Mouse (Mus musculus): ENCODE data around the gene Agxt2.

Agxt2 gene

GRCm38 (mm10) chr15:10421138-10421784, 62.9 kb downstream of the Agxt2 start:
- ChIA-PET POLR2A (no interaction called here), CTCF (interaction anchor here in 1 of 4 experiments (1.1 kb wide), 1 partner anchor 1832 kb away, joined by 3 read pairs; no protein-coding TSS in a partner anchor)

GRCm38 (mm10) chr15:10421785-10422144, 63.4 kb downstream of the Agxt2 start:
- ChIA-PET CTCF (interaction anchor here in 1 of 4 experiments (1.1 kb wide), 1 partner anchor 1832 kb away, joined by 3 read pairs; no protein-coding TSS in a partner anchor), POLR2A (no interaction called here)

- POLR2A ChIA-PET = interaction anchor here in 2 of 4 experiments (0.9 to 1.7 kb wide), 2 partner anchors 60 kb away, joined by 3 to 5 read pairs; partner anchors contain the start of genes Brix1 (in 2 of the 2) and Rad1 (in 2 of the 2)
- CTCF ChIA-PET = no interaction called here
These were observed 67.8 kb downstream of the Agxt2 start for GRCm38 (mm10) chr15:10426124-10426523.

- CTCF ChIA-PET = no interaction called here
- POLR2A ChIA-PET = no interaction called here
These were observed 68.4 kb downstream of the Agxt2 start for GRCm38 (mm10) chr15:10426545-10427266.

GRCm38 (mm10) chr15:10436893-10437292, 78.6 kb downstream of the Agxt2 start:
- POLR2A ChIA-PET = interaction anchor here in 2 of 4 experiments (0.5 to 2.3 kb wide), 2 partner anchors 12 to 544 kb away, joined by 3 to 6 read pairs; partner anchors contain the start of gene Amacr (in 1 of the 2)
- CTCF ChIA-PET = no interaction called here

GRCm38 (mm10) chr15:10439963-10440362, 81.6 kb downstream of the Agxt2 start:
- ChIA-PET CTCF (no interaction called here), POLR2A (interaction anchor here in 2 of 4 experiments (0.8 to 1.2 kb wide), 2 partner anchors 30 kb away, joined by 3 read pairs; partner anchors contain the start of gene Dnajc21 (in 2 of the 2))

- POLR2A ChIA-PET = interaction anchor here in 2 of 4 experiments (0.5 to 1.8 kb wide), 4 partner anchors 13 to 1320 kb away, joined by 3 to 5 read pairs (median 3); partner anchors contain the start of gene Dnajc21 (in 1 of the 2)
- CTCF ChIA-PET = no interaction called here
These were observed 83.2 kb downstream of the Agxt2 start for GRCm38 (mm10) chr15:10441493-10441892.

GRCm38 (mm10) chr15:10442275-10442674, 83.9 kb downstream of the Agxt2 start:
- ChIA-PET CTCF (no interaction called here), POLR2A (interaction anchor here in 2 of 4 experiments (0.6 to 1.8 kb wide), 5 partner anchors 12 to 29 kb away, joined by 3 to 5 read pairs (median 3); partner anchors contain the start of gene Dnajc21 (in 1 of the 2))

GRCm38 (mm10) chr15:10447102-10447501, 88.8 kb downstream of the Agxt2 start:
- ChIA-PET POLR2A (interaction anchor here in 3 of 4 experiments (0.6 to 2.2 kb wide), 6 partner anchors 9 to 39 kb away, joined by 3 to 6 read pairs (median 4); partner anchors contain the start of genes Brix1 (in 1 of the 3) and Rad1 (in 1 of the 3)), CTCF (no interaction called here)

Data from embryonic stem cell, embryonic (primary cell).